In genomic region chr17:79064250-79064649, GRCm38 (mm10) we compare ENCODE assay signal across 16 mouse cellular contexts. TPM values are rescaled to one million over a fixed set of nuclear protein-coding genes. Genes with fewer than 3 reads are reported as not detected.
"Had no signal": no experiment of that assay in that cellular context is flagged by ENCODE, and none has a peak within 500 bp of the region (broad histone marks: within the 10 kb centered on the region; RNA-seq: fewer than 3 reads in every experiment).

No protein-coding gene starts in this region.

- DNase-seq: kidney, adult 2 months; kidney, postnatal 10 days; kidney, postnatal 36 days; layer of hippocampus, postnatal 36 days; left cerebral cortex, postnatal 4 days; lung, adult 18-20 months; lung, postnatal 10 days; lung, postnatal 36 days; midbrain, embryonic 14.5 days; right cerebral cortex, adult 18-20 months; right cerebral cortex, postnatal 14 days; right cerebral cortex, postnatal 4 days; thymus, adult 2 months; thymus, postnatal 14 days had no signal

- ATAC-seq: liver, embryonic 12.5 days had no signal

RNA-seq across cellular contexts. Expression of gene Qpct, which starts 12.5 kb away (rescaled TPM):
- total RNA-seq: megakaryocyte-erythroid progenitor cell, adult 5-6 weeks had no signal
